Mouse (Mus musculus): ENCODE data around the gene Nploc4. TPM values are rescaled to one million over a fixed set of nuclear protein-coding genes. Genes with fewer than 3 reads are reported as not detected.
A peak's percentile ranks its signal among the peaks of the same experiment; 100 is the strongest.

Nploc4 gene
- polyA plus RNA-seq, 1 experiment from 2014 or later, result 34.5 TPM

GRCm38 (mm10) chr11:120375324-120375723 is 62.2 kb downstream of the Nploc4 start:
- Histone ChIP-seq H3K9me3 (no peaks in the 10 kb centered on the region), H3K9ac (no peak overlapping the region), H3K27me3 (no peaks in the 10 kb centered on the region), H3K4me2 (no peak overlapping the region), H3K4me3 (no peak overlapping the region), H3K4me1 (peaks cover 22% of the 10 kb centered on the region), H3K36me3 (peaks cover 60% of the 10 kb centered on the region), H3K27ac (no peak overlapping the region)
- WGBS, result 89% methylated on average over 10 of the region's 10 CpGs
- ATAC-seq (ENCODE audit: borderline replicate concordance, extremely low read depth, low FRiP score, low TSS enrichment), result no peak

- H3K27me3 ChIP-seq, result no peaks in the 10 kb centered on the region
- H3K36me3 ChIP-seq, result peaks cover 61% of the 10 kb centered on the region
- no peak for ATAC-seq (ENCODE audit: borderline replicate concordance, extremely low read depth, low FRiP score, low TSS enrichment)
- H3K4me1 ChIP-seq, result peaks cover 25% of the 10 kb centered on the region
- H3K27ac ChIP-seq, result no peak overlapping the region
- no peak overlapping the region for H3K4me3 ChIP-seq
- WGBS, result 86% methylated on average over 23 of the region's 23 CpGs
- H3K9ac ChIP-seq, result no peak overlapping the region
- H3K9me3 ChIP-seq, result no peaks in the 10 kb centered on the region
- H3K4me2 ChIP-seq, result no peak overlapping the region
Measured at GRCm38 (mm10) chr11:120373820-120374586, 63.5 kb downstream of the Nploc4 start.

GRCm38 (mm10) chr11:120373025-120373424 is 64.5 kb downstream of the Nploc4 start:
- H3K36me3 ChIP-seq, result peaks cover 61% of the 10 kb centered on the region
- H3K27ac ChIP-seq, result no peak overlapping the region
- no peaks in the 10 kb centered on the region for H3K27me3 ChIP-seq
- H3K9me3 ChIP-seq, result no peaks in the 10 kb centered on the region
- no peak overlapping the region for H3K9ac ChIP-seq
- ATAC-seq (ENCODE audit: borderline replicate concordance, extremely low read depth, low FRiP score, low TSS enrichment), result no peak
- H3K4me1 ChIP-seq, result peaks cover 21% of the 10 kb centered on the region
- WGBS, result 67% methylated on average over 13 of the region's 13 CpGs
- H3K4me2 ChIP-seq, result no peak overlapping the region
- H3K4me3 ChIP-seq, result no peak overlapping the region

GRCm38 (mm10) chr11:120369656-120370055 is 67.9 kb downstream of the Nploc4 start:
- Histone ChIP-seq H3K9ac (no peak overlapping the region), H3K4me2 (no peak overlapping the region), H3K27ac (no peak overlapping the region), H3K27me3 (no peaks in the 10 kb centered on the region), H3K36me3 (peaks cover 40% of the 10 kb centered on the region), H3K9me3 (no peaks in the 10 kb centered on the region), H3K4me1 (peaks cover 15% of the 10 kb centered on the region; the same call in 1 of the 2 replicates), H3K4me3 (no peak overlapping the region)
- WGBS, result 30% methylated on average over 8 of the region's 8 CpGs
- peak; percentile 56 for ATAC-seq (ENCODE audit: borderline replicate concordance, extremely low read depth, low FRiP score, low TSS enrichment)

- H3K9me3 ChIP-seq, result no peaks in the 10 kb centered on the region
- no peak overlapping the region for H3K27ac ChIP-seq
- ATAC-seq (ENCODE audit: borderline replicate concordance, extremely low read depth, low FRiP score, low TSS enrichment), result no peak
- peaks cover 9% of the 10 kb centered on the region; the same call in 1 of the 2 replicates for H3K36me3 ChIP-seq
- H3K4me1 ChIP-seq, result peaks cover 15% of the 10 kb centered on the region; the same call in 1 of the 2 replicates
- WGBS, result 25% methylated on average over 7 of the region's 7 CpGs
- no peaks in the 10 kb centered on the region for H3K27me3 ChIP-seq
- H3K4me2 ChIP-seq, result no peak overlapping the region
- no peak overlapping the region for H3K9ac ChIP-seq
- no peak overlapping the region for H3K4me3 ChIP-seq
Measured at GRCm38 (mm10) chr11:120366443-120367027, 71.0 kb downstream of the Nploc4 start.

- 80% methylated on average over 6 of the region's 6 CpGs for WGBS
- Histone ChIP-seq H3K9ac (no peak overlapping the region), H3K4me1 (peaks cover 34% of the 10 kb centered on the region), H3K27ac (no peak overlapping the region), H3K4me2 (no peak overlapping the region), H3K36me3 (no peaks in the 10 kb centered on the region), H3K4me3 (no peak overlapping the region), H3K27me3 (no peaks in the 10 kb centered on the region), H3K9me3 (no peaks in the 10 kb centered on the region)
- ATAC-seq (ENCODE audit: borderline replicate concordance, extremely low read depth, low FRiP score, low TSS enrichment), result no peak
Measured at GRCm38 (mm10) chr11:120362891-120363290, 74.6 kb downstream of the Nploc4 start.

GRCm38 (mm10) chr11:120361295-120361694 is 76.2 kb downstream of the Nploc4 start, which contains the start of gene Fscn2:
TSS of gene Fscn2 (plus strand) at chr11:120361534.
- Histone ChIP-seq H3K27ac (no peak within 1 kb of the TSS), H3K4me1 (peaks cover 44% of the 10 kb centered on the region)
- 55% methylated on average over 10 of the region's 10 CpGs for WGBS

GRCm38 (mm10) chr11:120360755-120361154 is 76.8 kb downstream of the Nploc4 start:
- no peak overlapping the region for H3K27ac ChIP-seq
- ATAC-seq (ENCODE audit: borderline replicate concordance, extremely low read depth, low FRiP score, low TSS enrichment), result no peak
- H3K4me3 ChIP-seq, result no peak overlapping the region
- WGBS, result 82% methylated on average over 5 of the region's 5 CpGs
- H3K4me2 ChIP-seq, result no peak overlapping the region
- no peak overlapping the region for H3K9ac ChIP-seq
- no peaks in the 10 kb centered on the region for H3K36me3 ChIP-seq
- H3K4me1 ChIP-seq, result peaks cover 42% of the 10 kb centered on the region
- no peaks in the 10 kb centered on the region for H3K27me3 ChIP-seq
- no peaks in the 10 kb centered on the region for H3K9me3 ChIP-seq

More at GRCm38 (mm10) chr11:120361295-120361694, 76.2 kb downstream of the Nploc4 start, which contains the start of gene Fscn2:
- no peak within 1 kb of the TSS for H3K9ac ChIP-seq
- H3K27me3 ChIP-seq, result no peaks in the 10 kb centered on the region
- ATAC-seq (ENCODE audit: borderline replicate concordance, extremely low read depth, low FRiP score, low TSS enrichment), result no peak
- no peaks in the 10 kb centered on the region for H3K36me3 ChIP-seq
- no peak within 1 kb of the TSS for H3K4me3 ChIP-seq
- no peak within 1 kb of the TSS for H3K4me2 ChIP-seq
- H3K9me3 ChIP-seq, result no peaks in the 10 kb centered on the region

- H3K4me2 ChIP-seq, result no peak overlapping the region
- no peak overlapping the region for H3K4me3 ChIP-seq
- 31% methylated on average over 8 of the region's 8 CpGs for WGBS
- no peaks in the 10 kb centered on the region for H3K36me3 ChIP-seq
- no peak for ATAC-seq (ENCODE audit: borderline replicate concordance, extremely low read depth, low FRiP score, low TSS enrichment)
- H3K4me1 ChIP-seq, result peaks cover 49% of the 10 kb centered on the region
- no peak overlapping the region for H3K9ac ChIP-seq
- no peaks in the 10 kb centered on the region for H3K27me3 ChIP-seq
- no peaks in the 10 kb centered on the region for H3K9me3 ChIP-seq
- H3K27ac ChIP-seq, result no peak overlapping the region
Measured at GRCm38 (mm10) chr11:120360062-120360461, 77.4 kb downstream of the Nploc4 start.

- no peak overlapping the region for H3K9ac ChIP-seq
- H3K27ac ChIP-seq, result 0 out of 2 replicates have a peak overlapping the region, but pooled peaks have one; percentile 97
- no peaks in the 10 kb centered on the region for H3K9me3 ChIP-seq
- H3K36me3 ChIP-seq, result no peaks in the 10 kb centered on the region
- ATAC-seq (ENCODE audit: borderline replicate concordance, extremely low read depth, low FRiP score, low TSS enrichment), result no peak
- 80% methylated on average over 6 of the region's 6 CpGs for WGBS
- no peak overlapping the region for H3K4me3 ChIP-seq
- H3K27me3 ChIP-seq, result no peaks in the 10 kb centered on the region
- no peak overlapping the region for H3K4me2 ChIP-seq
- H3K4me1 ChIP-seq, result peaks cover 55% of the 10 kb centered on the region
Measured at GRCm38 (mm10) chr11:120359391-120359790, 78.1 kb downstream of the Nploc4 start.

- H3K9ac ChIP-seq, result peak overlapping the region; percentile 22; the same call in 1 of the 2 replicates
- 6% methylated on average over 10 of the region's 10 CpGs for WGBS
- peaks cover 68% of the 10 kb centered on the region for H3K4me1 ChIP-seq
- H3K27me3 ChIP-seq, result no peaks in the 10 kb centered on the region
- H3K36me3 ChIP-seq, result no peaks in the 10 kb centered on the region
- no peaks in the 10 kb centered on the region for H3K9me3 ChIP-seq
- ATAC-seq (ENCODE audit: borderline replicate concordance, extremely low read depth, low FRiP score, low TSS enrichment), result peak; percentile 77
- H3K4me2 ChIP-seq, result peak overlapping the region; percentile 34
- peak overlapping the region; percentile 97 for H3K27ac ChIP-seq
- no peak overlapping the region for H3K4me3 ChIP-seq
Measured at GRCm38 (mm10) chr11:120357791-120358401, 79.6 kb downstream of the Nploc4 start.

- Histone ChIP-seq H3K36me3 (no peaks in the 10 kb centered on the region), H3K9ac (no peak overlapping the region), H3K4me3 (no peak overlapping the region), H3K4me2 (no peak overlapping the region), H3K9me3 (no peaks in the 10 kb centered on the region), H3K27me3 (no peaks in the 10 kb centered on the region), H3K27ac (peak overlapping the region; percentile 97), H3K4me1 (peaks cover 78% of the 10 kb centered on the region)
- no peak for ATAC-seq (ENCODE audit: borderline replicate concordance, extremely low read depth, low FRiP score, low TSS enrichment)
- WGBS, result 92% methylated on average over 4 of the region's 4 CpGs
Measured at GRCm38 (mm10) chr11:120356900-120357299, 80.6 kb downstream of the Nploc4 start.
